Mouse (Mus musculus): ENCODE data around the gene Rnf151.
"Not testable (repeated sequence)": the region's sequence is repeated elsewhere in the genome, so short reads cannot be mapped to it uniquely, and the experiment has no call there.

The Rnf151 gene

DNA sequence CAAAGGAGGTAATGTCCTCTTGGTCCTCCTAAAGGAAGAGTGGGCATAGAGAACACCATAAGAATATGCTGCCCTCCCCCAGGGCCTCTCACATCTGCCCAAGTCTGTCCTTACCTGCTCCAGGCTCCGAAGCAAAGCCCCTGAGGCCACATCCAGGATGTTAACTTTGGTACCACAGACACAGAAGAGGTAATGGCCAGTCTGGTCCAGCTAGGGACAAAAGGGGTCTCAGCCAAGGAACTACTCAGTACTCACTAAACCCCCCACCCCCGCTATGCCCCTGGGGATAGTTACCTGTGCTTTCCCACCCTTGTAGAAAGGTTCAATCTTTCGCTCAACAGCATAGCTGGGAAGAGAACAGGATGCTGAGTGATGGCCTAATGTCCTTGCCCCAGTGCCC is 12.0 kb downstream of the Rnf151 start:
- DNase-seq (ENCODE audit: low spot score in 2 of 2): no peak

DNA sequence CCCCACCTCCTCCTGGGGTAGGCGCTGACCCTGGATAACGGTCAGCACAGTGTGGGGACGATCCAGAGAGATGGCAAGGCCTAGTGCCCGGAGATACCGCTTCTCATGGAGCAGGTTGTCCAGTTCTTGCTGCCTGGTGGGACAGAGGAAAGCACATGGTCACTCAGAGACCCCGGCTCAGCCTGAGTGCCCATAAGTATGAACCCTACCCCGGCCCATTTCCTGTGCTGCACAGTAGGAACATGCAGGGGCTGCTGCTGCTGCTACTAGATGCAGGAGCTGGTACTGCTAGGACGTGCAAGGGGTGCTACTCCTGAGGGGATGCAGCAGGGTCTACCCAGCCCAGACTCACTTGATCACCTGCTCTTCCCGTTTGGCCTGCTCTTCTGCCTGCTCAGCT is 16.6 kb downstream of the Rnf151 start:
- no peak for DNase-seq (ENCODE audit: low spot score in 2 of 2)

DNA sequence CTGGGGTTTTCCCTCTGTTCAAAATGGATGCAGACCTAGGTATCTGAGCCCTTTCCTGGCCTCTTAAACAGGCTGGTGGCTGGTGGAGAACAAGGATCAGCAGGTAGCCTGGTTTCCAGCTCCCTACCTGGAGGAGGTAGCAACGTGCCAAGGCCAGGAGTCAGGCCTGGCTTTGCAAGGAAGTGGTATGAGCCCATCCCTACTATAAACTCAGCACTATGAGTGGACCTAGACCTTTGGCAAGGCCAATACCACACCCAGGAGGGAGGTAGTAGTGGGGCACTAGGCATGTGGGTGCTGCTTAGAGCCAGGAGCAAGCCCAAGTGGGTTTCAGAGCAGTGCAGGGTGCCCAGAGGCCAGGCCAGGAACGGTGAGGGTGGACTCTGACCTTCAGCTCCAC is 18.4 kb downstream of the Rnf151 start:
- DNase-seq (ENCODE audit: low spot score in 2 of 2): no peak

DNA sequence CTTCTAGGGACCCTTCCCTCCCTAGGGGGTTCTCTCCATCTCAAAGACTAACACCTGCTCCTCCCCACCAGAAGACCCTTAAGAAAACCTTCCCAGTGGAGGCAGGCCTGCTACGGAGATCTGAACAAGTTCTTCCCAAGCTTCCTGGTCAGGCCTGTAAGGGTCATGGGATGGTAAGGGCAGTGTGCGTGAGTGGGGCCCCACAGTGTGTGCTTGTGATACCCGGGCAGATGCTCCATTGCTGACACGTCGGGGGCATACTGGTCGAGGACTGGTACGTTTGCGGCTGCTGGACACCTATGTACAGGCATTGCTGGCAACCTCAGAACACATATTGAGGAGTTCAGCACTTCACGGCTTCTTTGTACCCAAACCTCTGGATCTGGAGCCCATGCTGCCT is 19.1 kb downstream of the Rnf151 start:
- DNase-seq (ENCODE audit: low spot score in 2 of 2): no peak

DNA sequence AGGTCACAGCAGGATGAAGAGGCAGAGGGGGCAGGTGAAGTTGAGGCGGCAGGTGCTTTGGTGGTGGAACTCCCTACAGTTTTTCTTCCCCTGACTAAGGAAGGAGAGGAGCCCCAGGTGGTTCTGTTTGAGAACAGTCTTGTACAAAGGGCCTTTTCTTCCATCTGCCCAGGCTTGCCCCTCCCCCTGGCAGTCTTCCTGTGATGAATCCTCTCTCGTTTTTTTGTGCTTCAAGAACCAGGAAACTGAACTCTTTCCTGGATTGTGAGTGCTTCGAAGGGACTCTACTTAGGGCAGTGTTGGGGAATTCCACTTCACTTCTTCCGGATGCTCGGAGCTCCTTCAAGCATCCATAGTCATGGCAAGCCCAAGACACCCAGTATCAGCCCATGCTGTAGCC is 19.9 kb downstream of the Rnf151 start:
- DNase-seq (ENCODE audit: low spot score in 2 of 2): no peak

DNA sequence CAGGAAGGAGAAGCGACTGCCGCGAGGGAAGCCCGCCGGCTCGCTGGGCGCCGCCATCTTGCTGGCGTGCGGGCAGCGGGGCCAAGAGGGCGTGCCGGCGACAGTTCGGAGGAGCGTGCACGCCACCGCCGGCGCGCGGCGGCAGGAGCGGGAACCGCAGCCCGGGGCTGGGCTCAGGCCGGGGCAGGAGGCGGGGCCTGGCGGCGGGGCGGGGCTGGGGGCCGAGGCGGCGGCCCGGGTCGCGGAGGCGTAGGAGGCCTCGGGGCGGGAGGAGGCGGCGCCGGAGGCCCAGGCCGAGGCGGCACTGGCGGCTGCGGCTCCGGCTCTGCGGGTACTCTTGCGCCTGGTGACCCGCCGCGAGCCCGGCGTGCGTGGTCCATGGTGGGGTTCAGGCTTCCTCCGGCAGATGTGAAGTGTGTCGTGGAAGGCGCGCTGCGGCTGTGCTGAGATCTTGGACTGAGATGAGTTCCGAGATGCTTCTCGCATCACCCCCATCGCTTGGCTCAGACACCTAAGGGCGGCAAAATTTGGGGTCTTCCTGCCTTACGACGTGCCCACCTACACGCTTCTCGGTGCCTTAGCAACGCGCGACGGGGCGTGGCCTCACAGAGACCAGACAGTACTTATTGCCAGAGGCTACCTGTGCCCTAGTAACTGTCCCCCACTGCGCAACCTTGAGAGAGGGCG is 21.7 kb downstream of the Rnf151 start, which contains the start of the genes Gfer and Noxo1:
Gene Gfer, minus strand, starts transcription at position 146 of the 687 bp plus-strand sequence.
Gene Noxo1, plus strand, starts transcription at position 224 of the 687 bp plus-strand sequence.
- peak; percentile 74 to 80 for DNase-seq (ENCODE audit: low spot score in 2 of 2)

DNA sequence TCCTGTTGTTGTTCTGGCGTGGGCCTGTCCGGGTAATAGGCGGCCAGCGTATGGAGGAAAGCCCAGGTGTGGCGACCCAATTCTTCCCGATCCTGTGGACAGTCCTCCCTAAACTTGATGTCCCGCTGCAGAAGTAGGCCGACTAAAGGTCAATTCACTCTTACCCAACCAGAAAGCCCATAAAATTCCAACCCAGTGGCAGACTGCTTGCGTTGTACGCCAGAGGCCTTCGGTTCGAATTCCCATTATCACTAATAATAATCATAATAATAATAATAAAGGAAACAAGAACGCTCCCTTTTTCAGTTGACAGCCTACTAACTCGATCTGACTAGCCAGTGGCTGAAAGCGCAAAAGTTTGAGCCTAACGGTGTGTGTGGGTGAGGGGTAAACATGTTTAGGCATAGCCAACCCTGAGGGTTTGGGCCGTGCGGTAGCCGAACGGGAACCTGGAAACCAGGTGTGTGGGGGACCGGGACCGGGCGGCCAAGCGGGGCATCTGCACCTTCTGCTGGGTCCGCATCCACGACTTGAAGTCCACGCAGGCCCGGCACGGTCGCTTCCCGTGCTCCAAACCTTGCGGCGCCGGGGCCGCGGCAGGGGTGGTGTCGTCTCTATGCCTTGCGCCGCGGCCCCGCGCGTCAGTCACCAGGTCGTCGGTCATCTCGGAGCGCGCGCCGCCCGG is 22.4 kb downstream of the Rnf151 start:
- no peak for DNase-seq (ENCODE audit: low spot score in 2 of 2)

DNA sequence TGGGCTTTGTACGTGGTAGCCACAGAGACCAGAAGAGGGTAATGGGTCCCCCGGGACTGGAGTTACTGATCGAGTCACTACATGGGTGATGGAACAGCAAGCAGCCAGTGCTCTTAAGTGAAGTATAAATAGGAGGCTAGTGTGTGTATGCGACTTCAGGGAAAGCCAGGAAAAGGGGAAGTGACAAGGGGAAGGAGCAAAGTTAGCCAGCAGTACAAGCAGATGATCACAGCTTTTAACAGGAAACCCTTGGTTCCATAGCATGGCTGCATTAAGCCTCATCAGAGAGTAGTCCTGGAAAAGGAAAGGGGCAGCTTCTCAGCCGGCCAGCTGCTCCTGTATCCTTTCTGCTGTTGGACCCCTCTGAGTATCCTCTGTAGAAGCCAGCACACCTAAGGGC is 25.5 kb downstream of the Rnf151 start:
- no peak for DNase-seq (ENCODE audit: low spot score in 2 of 2)

DNA sequence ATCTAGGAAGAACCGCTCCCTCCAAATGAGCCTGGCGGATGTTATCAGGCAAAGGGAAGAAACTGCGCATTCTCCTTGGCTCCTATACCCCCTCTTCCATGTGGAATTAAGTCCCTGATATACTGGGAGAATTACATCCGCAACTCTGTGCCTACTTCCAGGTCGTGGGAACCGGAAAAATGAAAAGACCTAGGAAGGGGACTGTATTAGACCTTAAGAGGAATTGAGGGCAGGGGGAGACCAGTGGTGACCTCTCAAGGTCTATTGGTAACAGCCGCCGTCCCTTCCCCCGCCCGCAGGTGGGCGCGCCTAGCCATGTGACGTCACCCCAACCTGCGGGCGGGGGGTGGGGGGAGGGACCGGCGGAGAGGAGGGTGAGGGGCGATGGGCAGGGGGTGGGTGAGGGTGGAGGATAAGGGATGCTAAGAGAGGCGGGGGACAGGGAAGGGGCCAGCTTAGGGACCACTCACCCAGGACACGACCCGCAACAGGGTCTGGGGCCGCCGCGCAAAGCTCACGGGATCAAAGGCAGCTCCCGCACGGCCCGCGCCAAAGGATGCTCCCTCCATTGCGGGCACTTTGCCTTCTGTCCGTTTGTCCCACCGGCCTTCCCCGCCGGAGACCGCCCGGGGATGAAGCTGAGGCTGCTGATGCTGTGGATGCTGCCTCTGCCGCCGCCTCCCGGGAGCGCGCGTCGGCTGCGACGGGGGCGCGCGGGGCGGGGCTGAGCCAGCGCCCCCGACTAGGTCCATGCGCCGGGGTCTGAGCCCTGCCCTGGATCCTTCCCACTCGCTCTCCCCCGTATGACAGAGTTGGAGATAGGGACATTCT is 28.4 kb downstream of the Rnf151 start, which contains the start of gene Syngr3:
Gene Syngr3, minus strand, starts transcription at position 705 of the 831 bp plus-strand sequence.
- peak; percentile 57 to 60 for DNase-seq (ENCODE audit: low spot score in 2 of 2)

DNA sequence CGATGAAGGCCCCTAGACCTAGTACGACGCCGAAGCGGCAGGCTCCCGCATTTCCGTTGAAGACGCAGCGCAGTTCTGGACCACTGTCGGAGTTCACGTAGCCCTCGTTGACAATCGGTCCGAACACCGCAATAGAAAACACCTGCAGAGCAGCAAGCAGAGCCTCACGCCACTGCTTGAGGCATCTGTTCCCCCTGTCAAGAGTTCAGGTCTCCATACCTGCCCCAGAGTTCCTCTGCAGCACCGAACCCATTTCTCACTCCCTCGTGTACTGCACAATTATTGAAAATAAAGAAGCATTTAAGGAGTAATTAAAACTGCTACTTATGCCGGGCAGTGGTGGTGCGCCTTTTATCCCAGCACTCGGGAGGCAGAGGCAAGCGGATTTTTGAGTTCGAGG is 30.3 kb downstream of the Rnf151 start:
- no peak for DNase-seq (ENCODE audit: low spot score in 2 of 2)

DNA sequence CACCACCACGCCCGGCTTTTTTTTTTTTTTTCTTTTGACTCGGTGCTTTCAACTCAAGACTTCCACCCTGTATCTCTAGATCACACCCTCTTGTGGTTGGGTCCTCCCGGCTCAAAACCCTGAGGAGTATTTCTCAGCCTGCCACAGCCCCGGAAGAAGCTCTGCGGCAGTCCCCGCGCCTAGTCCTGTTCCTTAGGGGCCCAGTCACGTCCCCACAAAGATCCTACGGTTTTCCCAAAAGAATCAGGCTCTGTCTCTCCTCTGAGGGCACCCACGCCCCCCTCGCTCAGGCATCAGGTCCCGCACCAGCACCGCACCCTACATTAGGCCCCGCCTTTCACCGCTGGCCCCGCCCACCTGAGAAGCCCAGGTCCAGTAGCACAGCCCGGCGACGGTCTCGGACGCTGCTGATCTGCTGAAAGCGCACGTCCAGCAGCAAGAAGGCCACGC is 30.7 kb downstream of the Rnf151 start:
- no peak for DNase-seq (ENCODE audit: low spot score in 2 of 2)

DNA sequence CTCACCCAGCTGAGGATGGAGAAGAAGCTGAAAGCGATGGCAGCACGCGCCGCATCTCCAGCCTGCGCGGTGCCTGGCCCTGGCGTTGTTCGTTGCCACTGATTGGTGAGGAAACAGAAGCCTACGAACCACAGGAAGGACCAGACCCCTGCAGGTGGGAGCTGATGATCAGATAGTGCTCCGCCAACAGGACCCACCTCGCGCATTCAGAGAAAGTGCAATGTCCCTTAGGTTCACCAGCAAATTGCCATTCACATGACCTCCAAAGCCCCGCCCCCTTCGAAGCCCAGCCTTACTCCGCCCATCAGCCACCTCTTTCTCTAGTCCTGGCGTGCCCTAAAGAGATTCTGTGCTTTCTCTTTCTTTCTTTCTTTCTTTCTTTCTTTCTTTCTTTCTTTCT is 31.3 kb downstream of the Rnf151 start:
- no peak for DNase-seq (ENCODE audit: low spot score in 2 of 2)

DNA sequence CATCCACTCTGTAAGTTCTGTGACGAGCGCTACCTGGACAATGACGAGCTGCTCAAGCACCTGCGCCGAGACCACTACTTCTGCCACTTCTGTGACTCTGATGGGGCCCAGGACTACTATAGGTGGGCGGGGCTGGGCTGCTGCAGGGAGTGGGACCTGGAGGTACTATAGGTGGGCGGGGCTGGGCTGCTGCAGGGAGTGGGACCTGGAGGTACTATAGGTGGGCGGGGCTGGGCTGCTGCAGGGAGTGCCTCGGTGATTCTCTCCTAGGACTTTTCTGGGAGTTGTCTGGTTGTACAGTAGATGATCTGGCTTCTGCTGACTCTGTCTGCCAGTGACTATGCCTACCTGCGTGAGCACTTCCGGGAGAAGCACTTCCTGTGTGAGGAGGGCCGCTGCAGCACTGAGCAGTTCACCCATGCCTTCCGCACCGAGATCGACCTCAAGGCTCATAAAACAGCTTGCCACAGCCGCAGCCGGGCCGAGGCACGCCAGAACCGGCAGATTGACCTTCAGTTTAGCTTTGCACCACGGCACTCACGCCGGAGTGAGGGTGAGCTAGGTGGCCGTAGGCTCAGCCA is 40.3 kb downstream of the Rnf151 start:
- no peak for DNase-seq (ENCODE audit: low spot score in 2 of 2)

DNA sequence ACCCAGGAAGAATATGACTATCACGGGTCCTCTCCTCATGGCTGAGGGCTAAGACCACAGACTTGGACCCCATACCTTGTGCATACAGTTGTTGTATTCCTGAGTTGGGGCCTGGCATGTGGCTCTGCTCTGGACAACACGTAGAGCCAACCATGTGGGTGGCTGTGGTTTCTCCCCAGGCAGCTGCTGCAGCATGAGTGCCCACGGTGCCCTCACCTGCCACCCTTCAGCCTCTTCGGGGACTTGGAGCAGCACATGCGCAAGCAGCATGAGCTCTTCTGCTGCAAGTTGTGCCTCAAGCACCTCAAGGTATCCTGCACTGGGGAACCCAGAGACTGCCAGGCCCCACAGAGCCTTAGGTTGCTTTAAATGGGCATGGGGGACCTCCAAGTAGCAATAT is 41.0 kb downstream of the Rnf151 start:
- no peak for DNase-seq (ENCODE audit: low spot score in 2 of 2)

DNA sequence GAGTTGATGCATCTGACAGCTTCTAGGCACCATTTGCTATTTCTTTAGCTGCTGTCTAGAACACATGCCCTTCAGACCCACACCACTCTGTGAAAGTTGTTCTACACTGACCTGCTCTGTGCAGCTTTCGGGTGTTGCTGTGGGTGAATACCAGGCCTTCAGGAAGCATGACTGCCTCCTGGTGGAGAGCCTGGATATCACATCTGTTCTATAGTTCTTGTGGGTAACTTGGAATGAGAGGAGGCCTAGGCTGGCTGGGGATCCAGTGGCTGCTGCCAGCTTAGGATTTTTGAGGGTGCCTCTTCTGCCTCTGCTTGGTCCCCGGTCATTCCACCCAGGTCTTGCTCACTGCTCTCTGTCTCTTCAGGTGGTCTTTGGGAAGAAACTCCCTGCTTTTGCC is 41.7 kb downstream of the Rnf151 start:
- DNase-seq (ENCODE audit: low spot score in 2 of 2): peak; percentile 38 to 78

DNA sequence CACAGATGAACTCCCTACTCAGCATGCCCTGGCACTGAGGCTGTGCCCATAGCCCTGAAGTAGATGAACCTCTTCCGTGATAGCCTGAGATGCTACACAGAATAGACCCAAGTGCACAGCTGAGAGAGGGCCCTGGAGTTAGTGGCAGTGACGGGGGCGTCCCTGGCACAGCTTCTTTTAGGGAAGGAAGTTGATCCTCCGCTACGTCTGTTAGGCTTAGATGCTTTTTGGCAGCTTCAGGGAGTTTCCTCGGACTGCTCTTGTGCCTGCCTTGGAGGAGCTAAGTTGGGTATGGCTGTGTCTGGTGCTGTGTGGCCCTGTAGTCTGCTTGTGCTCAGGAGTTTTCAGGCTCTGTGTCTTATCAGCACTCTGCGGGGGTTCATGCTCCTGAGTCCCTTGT is 43.6 kb downstream of the Rnf151 start:
- DNase-seq (ENCODE audit: low spot score in 2 of 2): peak; percentile 54 to 72

DNA sequence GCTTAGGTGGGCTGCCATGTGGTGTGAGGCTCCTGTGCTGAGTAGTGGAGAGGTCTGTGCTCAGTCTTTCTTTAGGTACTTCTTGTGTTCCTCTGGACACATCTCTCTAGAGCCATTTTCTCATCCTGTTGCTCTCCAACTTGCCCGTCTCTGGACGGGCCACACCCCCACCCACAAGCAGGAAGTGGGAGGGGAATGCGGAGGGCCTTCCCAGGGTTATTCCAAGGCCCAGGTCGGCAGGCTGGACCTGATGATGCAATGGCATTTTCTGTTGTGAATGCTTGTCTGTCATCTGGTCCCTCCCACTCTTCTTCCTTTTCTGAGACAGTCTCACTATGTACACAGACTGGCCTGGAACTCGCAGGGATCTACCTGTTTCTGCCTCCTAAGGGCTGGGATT is 45.7 kb downstream of the Rnf151 start:
- no peak for DNase-seq (ENCODE audit: low spot score in 2 of 2)

DNA sequence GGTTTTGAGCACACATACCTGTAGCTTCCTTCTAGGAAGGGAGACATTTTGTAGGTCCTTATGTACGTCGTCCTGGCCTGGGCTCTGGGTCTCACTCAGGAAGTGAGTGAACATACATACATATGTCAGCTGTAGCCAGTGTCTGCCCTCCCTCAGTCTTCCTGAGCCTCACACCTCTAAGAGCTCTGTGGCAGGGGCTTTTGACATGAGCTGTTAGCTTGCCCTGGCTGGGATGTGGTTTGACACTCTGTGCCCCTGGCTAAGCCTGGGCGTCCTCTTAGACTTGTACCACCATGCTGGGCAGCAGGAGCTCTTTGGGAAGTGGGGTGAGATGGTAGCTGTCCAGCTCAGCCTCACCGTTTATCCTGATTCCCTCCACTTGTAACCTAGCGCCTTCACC is 46.5 kb downstream of the Rnf151 start:
- DNase-seq (ENCODE audit: low spot score in 2 of 2): no peak

DNA sequence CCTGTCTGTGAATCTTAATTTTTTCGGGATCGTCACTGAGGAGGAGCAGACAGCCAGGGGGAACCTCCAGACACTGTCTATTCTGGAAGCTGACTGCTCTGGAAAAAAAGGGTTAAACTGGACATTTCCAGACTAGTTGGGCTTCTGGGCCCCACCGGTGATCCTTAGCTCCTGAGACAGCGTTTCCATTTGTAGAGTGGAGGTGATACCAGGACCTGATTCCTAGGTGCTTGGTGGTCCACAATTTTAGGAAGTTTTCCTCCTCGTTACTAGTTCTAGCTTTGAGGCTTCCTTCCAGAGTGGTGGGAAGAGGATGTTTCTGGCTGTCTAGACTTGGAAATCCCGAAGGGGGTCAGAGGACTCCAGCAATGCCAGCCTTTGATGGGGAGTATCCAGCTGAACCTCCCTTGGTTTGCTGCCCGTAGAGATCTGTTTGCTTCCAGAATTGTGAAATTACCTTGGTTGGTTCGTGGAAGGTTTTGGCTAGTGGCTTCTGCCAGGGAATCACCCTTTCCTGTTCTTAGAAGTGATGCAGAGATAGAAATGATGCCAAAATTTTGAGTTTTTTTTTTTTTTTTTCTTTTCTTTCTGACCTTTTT is 47.5 kb downstream of the Rnf151 start:
- DNase-seq (ENCODE audit: low spot score in 2 of 2): no peak

DNA sequence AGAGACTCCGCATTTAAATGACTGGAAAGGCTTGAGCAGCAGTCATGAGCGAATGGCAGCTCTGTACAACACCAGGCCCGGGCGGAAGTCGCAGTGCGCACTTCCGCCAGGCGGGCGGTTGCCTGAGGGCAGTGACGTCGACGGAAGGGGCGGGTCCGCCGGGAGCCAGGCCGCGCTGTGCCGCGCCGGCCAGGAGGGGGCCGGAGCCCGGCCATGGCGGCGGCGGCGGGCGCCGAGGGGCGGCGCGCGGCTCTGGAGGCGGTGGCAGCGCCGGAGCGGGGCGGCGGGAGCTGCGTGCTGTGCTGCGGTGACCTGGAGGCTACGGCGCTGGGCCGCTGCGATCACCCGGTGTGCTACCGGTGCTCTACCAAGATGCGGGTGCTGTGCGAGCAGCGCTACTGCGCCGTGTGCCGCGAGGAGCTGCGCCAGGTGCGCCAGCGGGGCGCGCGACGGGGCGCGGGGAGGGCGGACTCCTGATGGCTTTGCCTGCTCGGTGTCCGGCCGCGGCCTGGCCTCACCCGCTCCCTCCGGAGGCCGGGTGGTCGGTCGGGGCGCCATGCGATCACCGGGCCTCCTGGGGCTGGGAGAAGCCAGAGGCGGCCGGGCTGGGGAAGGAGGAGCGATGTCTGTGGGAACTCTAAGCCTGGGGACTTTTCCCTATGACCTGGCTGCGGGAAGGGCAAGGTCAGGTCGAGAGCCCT is 48.2 kb downstream of the Rnf151 start, which contains the start of gene Zfp598:
Gene Zfp598, plus strand, starts transcription at position 143 of the 701 bp plus-strand sequence.
- DNase-seq (ENCODE audit: low spot score in 2 of 2): peak; percentile 92 to 95

DNA sequence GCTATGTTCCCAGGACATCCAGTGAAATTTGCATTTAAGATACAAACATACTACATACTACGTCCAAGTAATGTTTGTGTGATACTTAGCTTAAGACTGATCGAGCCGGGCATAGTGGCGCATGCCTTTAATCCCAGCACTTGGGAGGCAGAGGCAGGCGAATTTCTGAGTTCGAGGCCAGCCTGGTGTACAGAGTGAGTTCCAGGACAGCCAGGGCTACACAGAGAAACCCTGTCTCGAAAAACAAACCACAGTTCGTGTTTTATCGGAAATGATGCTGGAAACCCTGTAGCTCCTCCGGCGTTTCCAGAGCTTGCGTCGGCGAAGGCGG is 48.7 kb downstream of the Rnf151 start:
- not testable (repeated sequence) for DNase-seq (ENCODE audit: low spot score in 2 of 2)

Data from frontal cortex, postnatal 36 days (tissue).